Mouse (Mus musculus) cerebellum, adult 8-10 months (tissue): ENCODE data around the gene Efcab11.
A peak's percentile ranks its signal among the peaks of the same experiment; 100 is the strongest.

Experiments
- DNase-seq: peaks from one replicate; pipeline ENCODE4 v3.0.0; 2022

The Efcab11 gene

DNA sequence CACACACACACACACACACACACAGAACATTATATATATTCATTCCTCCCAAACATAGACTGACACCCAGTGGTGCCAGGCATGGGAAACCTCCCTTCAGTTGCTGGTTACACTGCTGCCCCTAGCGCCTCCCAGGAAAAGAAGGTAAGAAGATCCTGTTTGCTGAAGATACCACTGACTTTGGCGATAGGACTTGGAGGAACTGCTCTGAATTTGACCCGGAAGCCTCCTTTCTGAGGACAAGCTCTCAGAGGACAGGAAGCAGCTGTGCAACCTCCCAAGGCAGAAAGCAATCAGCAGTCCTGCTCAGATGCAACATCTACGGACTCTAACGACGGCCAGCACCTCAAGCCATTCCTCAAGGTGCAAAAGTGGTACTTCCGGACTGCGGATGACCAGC lies 142.6 kb downstream of the Efcab11 start:
- DNase-seq: no peak

DNA sequence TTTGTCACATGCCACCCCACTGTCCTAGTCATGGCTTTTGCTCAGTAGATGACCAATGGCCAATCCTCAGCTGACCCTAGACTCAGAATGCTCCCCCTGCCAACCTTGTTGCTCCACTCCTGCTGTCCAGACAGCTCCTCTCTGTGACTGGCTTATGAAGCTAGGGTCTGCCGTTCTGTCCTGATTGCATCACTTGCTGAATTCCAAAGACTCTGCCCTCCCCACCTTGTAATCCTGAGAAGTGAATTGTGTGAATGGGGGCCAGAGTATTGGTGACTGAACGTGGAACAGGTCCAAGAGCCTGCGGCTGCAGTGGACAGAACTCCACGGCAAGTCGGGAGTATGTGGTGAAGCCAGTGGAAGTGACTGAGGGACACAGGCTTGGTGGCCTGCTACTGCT lies 145.0 kb downstream of the Efcab11 start:
- no peak for DNase-seq

DNA sequence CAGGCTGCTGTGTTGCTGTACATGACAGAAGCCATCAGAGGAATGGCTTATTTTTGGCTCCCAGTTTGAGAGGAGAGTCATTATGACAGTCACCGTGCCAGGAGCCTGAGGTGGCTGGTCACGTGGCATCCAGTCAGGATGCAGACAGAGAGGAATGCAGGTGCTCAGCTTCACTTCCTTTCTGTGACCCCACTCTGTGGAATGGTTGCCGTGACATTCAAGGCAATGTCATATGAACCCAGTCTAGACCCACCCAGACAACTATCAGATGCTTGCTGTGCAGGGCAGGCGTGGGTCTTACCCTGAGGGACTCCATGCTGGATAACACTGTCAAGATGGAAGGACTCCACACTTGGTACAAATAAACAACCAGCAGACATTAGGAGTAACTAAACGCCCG lies 146.0 kb downstream of the Efcab11 start:
- DNase-seq: no peak

DNA sequence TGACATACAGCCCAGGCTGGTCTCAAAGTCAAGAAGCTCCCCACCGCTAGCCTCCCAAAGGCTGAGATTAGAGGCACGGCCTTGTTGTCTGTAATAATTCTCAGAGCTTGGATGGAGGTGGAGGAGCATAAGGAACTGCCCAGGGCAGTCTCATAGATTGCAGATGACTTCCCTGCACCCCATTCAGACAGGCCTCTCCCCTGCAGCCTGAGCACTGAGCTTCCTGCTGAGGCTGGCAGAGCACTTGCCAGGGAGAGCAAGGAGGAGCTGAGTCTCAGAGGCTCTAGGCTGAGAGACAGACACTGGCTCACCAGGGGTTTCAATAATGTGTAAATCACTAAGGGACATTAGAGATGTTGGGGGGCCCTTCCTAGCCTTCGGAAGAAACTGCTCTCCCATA lies 147.3 kb downstream of the Efcab11 start:
- DNase-seq: no peak

DNA sequence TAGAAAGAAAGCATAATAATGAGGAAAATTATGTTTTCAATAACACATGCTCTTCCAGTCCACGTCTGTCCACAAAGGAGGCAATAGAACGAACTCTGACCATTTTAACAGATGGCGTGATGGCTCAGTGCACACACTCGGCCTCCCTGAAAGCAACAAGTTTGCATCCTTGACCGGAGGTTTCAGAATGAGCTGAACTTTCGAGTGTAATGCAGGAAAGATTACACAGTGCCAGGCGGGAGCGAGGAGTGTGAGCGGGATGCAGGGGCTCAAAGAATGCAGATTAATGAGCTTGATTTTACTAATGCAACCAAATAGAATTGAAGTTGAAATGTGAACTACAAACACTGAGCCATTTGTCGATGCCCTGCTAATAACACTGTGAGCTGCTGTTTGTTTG lies 149.1 kb downstream of the Efcab11 start:
- DNase-seq: no peak

DNA sequence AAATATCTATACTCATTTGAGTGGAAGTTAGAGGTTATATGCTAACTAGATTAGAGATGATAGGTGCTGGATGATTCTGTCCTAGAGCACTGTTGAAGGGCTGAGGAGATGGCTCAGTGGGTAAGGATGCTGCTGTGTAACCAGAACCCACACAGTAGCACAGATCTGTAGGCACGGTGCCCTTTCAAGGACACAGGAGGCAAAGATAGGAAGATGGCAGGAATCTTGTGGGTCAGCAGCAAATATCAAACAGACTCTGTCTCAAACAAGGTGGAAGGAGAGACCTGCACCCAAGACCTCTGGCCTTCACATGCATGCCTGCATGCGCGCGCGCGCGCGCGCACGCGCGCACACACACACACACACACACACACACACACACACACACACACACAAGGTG lies 160.0 kb downstream of the Efcab11 start:
- no peak for DNase-seq

DNA sequence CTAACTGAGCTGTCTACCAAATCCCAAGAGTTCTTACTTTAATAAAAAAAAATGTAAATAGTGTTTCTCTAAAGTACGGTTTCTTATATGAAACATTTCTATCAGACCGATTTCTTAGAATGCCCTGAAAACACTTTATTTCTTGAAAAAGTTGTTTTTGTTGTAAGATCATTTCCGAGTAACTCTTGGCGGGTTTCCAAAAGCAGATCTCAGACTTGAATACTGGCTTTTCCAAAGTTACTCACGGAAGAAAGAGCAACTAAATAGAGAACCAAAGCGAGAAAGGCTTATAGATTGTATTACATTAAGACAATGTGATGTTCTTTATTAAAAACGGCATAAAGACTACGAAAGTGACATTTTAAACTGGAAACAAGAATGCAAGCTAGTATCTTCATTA lies 160.4 kb downstream of the Efcab11 start:
- DNase-seq: no peak

DNA sequence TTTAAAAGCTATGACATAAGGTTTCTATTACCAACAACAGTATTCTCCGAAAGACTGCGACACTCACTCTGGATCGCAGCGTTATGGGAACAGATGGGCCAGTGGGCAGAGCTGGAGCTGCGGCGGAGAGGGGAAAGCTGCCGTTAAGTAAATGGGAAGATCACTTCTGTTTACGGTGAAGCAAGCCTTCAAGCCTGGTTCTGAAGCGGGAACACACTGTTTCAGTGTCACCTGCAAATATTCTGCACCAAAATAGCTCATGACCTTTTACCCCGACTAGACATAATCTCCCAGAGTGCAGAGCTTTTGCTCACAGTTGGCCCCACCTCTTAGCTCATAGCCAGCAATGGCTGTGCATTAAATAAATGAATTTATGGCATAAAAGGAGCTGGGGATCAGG lies 162.9 kb downstream of the Efcab11 start:
- DNase-seq: no peak

DNA sequence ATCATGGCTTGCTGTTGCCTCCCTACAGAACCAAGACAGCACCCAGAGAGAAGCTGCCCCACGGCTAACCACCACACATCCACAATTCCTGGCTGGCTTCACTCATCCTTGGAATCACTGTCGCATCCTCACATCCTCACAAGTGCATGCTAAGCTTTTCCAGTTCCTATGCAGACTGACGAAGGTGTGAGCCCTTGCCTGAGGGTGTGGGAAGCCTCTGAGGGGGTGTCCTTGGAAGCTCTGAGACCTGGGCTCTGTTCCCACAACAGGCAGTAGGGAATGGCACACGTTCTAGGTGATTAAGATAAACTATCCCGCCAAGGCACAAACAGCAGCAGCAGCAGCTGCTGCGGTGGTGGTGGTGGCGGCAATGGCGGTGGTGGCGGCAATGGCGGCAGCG lies 164.5 kb downstream of the Efcab11 start:
- DNase-seq: no peak

DNA sequence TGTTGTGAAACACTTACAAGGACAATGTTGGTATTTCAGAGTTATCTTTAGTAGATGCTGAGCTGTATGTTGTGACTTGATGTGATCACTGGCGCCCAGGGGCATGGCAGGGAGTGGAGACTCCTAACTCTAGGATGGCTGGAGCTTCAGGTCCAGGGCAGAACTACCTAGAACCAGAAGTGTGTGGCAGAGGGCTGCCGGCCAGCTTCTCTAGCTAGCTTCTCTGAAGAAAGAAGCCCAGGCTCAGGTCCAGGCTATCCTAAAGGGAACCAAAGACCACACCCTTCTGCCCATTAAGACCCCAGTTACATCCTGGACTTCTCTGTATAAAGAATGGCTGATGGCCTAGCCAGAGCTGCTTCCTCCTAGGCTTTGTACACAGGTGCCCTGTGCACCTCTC lies 166.1 kb downstream of the Efcab11 start:
- no peak for DNase-seq

DNA sequence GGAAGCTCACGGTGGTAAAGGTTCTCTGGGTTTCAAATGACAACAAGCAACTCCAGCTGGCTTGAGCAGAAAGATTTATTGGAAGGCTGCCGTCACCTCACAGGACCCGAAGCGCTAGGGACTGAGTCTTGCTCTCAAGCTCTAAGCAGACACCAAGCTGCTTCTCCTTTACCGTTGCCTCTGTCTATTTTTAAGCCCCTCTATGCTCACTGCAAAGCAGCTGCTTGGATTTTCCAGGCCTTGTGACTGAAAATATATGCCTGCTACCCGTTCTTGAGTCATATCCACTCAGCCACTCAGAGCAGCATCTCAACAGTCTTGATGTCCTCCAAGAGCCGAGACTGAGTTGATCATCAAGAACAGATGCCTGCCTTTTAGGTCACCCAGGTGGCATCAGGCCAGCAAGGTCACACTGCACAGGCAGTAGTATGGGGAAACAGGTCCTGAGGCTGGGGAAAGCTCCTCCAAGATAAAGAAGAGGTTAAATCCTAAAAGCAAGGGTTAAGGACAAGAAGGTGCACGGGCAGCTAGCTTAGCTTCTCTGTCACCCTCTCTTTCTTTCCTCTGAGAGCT lies 168.1 kb downstream of the Efcab11 start:
- DNase-seq: peak; percentile 22

DNA sequence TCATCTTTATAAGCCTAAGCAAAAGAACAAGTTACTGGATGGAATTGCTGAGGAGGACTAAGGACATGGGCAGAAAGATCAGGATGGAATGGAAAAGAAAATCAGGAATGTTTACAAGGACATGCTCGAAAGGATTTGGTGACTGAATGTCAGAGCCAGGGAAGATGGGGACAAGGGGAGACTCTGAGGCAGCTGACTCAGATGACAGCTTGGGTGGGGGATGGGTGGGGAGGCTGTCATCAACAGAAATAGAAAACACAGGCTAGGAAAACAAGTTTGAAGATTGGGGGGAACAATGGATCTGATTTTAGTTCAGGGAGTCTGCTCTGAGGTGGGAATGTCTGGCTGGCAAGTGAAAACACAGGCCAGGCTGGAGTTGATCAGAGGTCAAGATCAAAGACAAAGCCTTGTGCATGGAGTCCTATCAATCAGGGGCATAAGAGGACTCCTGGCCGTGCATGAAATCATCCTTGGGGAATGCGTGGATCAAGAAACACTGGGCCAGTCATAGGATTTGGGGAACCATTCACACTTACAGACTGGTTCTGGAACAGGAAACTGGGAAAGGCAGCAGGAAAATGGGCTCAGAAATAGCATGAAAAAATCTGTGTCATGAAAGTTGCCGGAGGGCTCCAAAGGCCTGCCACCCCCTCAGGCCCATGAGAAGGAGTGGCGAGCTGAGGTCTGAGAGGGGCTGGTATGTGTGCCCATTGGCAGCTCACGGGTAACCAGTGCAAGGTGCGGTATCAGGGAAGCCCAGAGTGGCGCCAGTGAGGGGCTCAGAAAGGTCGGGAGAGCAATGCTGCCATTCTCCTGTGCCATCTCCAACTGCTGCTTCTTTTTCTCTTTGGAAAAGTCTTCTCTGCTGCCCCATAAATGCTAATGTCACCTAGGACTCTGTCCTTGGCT lies 168.9 kb downstream of the Efcab11 start:
- no peak for DNase-seq

DNA sequence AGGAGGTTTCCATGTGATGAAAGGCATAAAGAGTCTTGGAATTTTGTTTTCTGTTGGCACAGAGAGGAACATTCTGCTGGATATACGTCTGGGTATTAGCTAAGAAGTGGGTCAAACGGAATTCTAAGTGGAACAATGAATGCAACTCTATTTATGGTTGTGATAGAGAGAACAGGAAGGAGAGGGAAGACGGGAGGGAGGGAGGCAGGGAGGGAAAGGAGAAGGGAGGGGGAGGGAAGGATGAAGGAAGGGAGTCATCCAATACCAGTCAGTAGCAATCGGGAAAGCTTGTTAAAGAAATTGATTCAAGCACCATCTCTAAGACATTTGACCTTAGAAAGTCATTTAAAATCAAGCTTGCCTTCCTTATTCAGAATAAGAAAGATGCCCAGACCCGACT lies 172.0 kb downstream of the Efcab11 start:
- no peak for DNase-seq

DNA sequence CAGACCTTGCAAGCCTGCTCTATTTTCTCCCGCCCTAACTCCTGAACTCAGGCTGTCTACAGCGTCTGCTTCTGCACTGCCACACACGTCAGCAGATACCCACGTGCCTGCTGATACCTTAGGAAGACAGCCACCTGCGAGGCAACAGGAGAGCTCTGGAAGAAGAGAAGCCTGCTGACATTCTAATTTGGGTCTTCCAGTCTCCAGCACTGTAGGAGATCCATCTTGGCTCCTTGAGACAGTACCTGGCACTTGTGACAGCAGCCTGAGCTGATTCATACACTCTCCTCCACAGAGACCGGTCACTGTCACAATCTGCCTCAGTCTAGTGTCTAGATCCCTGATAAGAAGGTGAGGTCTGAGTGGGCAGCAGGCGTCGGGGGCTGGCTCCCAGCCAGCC lies 182.0 kb downstream of the Efcab11 start:
- DNase-seq: no peak

DNA sequence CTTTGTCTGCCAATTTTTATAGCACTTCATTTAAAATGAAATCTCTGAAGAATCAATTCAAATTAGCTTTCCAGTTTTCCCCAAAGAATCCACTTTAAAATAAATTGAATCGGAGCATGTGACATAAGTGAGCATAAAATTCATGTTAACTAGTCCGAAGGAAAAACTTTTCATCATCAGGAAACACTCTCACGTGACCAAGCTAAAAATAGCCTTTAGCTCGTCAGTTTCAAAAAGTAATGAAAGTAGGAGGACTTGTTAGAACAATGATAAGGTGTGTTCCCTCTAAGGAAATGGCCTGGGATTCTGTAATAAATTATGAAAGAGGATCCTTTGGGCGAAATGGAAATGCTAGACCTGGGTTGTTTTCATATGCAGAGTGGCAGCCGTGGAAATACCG lies 183.9 kb downstream of the Efcab11 start:
- no peak for DNase-seq

DNA sequence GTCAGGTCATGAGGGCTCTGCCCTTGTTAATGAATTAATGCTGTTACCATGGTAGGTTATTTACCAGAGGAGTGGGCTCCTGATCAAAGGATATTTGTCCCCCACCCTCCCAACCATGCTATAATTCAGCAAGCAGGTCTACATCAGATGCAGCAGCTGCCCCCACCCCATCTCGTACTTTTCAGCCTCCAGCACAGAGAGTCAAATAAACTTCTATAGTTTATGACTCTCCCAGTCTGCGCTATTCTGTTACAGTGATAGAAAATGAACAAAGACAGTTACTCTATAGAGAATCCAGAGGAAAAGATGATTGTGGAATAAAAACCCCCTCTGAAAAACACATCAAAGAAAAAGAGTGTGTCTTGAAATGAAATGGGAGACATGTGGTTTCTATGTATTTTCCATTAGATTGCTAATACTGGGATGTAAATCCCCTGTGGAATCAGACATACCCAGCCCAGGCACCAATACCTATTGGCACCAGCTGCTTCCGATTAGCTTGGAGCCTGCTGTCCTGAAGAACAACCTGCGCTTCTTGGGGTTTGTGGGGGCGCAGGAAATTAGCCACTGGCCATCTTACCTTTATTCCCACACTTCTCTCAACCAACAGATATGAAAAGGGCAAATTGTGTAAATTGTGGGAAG lies 184.7 kb downstream of the Efcab11 start:
- DNase-seq: no peak

DNA sequence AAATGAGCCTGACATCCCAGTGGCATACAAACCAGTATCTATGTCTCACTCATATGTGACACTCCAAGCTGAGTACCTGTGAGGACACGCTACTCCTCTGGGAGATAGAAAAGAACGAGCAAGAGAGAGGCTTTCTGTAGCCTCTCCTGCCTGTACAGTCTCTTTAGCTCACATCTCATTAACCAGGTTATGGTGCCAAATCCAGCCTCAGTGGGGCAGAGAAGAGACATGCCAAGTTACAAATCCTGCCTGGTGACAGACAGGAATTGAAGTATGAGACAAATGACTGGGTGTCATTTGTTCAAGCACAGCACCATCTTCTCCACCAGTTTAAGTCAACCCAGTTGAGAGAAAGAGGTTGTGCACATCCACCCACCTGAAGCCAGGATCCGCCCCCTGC lies 190.2 kb downstream of the Efcab11 start:
- no peak for DNase-seq

DNA sequence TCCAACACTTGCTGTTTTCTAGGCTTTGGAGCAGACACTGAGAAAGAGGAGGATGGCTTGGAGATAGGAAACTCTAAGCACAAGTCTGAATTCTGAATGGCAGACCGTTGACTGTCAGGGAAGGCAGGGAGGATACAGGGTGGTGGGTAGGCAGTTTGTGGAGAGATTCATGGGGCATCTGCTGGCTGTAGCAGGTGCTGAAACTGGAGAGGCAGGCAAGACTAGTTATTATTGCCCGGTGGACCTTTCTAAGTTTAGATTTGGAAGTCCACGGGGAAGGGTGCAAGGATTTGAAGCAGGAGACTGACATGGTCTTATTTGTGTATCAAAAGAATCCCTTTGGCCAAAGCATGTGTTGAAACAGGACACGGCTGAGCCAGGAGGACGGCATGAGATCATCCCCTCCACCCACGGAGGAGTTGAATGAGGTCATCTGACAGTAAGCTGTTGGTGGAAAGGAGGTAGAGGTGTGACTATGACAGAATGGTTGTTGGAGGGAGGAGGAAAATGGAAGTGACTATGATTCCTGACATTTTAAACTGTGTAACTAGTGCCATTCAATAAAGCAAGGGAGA lies 197.7 kb downstream of the Efcab11 start:
- peak; percentile 26 for DNase-seq

DNA sequence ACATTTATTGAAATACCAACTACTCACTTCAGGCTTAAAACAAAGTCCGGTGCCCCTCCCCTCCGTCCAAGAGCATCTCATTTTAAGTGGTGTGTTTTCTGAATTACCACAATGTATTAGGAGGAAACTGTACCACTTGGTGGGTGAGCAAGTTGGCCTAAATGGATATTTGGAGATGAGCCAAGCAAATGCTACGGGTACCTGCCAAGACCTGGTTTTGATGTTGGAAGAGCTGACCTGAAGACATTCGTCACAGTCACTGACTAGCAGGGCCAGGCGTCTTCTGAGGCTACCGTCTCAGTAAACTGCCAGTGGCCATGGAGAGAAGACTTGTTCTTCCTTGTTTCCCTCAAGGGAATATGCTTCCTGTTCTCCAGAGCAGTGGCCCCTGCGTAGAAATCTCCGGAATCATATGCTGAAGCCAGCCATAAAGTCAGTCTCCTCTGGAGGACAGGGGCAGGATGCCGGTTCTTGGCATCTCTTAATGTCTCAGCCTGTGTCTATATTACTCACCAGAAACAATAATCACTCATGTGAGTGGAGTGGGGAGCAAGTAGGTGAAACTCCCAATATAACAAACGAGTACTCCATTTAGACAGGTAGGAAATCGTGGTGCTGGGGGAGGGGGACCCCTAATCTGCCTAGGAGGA lies 198.7 kb downstream of the Efcab11 start:
- no peak for DNase-seq

DNA sequence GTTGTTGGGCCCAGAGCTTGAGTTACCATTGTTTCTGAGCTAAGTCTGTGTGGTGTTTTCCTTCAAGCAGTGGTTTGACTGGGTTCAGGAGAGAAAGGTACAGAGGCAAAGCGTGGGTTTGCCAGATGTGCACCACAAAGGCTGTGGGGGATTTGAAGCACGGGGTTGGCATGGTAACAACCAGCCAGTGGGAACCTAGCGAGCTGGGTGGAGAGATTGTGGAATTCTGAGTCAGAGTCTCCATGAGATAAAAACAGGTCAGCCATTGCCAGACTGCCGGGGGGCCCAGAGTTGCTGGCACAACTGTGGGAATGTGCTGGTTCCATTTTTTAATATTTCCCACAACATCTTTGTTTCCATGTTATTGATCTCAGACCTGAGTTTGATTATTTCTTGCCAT lies 202.6 kb downstream of the Efcab11 start:
- DNase-seq: no peak

DNA sequence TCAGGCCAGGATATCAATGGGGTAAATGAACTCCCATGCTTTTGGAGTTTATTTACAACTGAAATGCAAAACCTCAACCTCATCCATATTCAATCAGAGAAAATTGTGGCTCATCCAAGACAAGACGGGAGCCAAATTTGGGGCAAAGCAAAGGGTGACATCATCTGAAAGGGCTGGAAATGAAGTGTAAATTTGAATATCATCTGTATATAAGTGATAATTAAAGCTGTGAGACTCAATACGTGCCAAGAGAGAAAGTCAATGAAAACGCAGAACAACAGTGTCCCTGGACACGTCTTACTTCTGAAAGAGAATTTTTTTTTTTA lies 212.4 kb downstream of the Efcab11 start:
- no peak for DNase-seq

DNA sequence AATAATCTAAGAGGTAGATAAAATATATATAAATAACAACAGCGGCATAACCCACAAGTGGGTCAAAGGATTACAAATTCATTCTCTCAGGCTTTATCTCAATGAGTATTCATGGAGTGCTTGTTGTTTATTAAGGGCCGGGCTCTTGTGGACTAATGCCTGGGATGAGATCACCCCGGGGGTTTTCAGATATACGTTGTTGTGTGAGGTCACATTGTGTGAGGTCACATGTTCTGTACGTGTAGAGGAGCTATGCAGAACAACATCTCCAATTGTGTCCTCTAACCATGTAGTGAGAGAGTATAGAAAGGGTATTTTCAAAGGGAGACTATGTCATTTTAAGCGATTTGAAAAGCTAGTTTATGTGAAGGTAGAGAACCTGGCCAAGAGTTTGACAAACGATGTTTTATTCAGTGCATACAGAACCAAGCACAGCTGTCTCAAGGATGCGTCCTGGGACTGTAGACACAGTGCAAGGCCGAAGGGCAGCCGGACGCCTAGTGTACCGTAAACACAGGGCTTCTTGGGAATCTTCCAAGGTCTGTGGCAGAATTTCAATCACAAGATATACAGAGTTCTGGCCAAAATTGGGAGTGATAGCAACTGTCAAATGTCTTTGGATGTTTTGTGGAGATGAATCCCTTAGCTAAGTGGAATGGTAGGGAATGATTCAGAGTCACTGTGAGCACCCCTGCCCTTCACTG lies 212.9 kb downstream of the Efcab11 start:
- no peak for DNase-seq

DNA sequence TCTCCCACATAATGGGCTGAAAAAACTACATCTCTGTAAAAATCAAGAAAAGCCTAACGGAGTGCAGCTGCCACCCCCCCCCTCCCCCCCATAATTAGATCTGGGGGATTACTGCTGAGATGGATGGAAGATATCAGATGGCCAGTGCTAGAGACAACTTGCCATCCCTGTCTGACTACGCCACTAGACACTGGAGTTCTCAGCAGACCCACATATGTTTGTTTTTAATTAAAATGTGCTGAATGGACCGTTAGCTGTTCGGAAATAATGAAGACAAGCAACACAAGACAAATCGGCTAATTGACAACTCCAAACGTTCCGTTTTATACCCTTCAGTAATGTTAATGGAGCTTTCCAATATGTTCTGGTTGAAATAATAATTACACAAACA lies 213.5 kb downstream of the Efcab11 start:
- DNase-seq: no peak
